Mouse (Mus musculus): ENCODE results near the gene AL607142.1. TPM values are rescaled to one million over a fixed set of nuclear protein-coding genes. Genes with fewer than 3 reads are reported as not detected.
A peak's percentile ranks its signal among the peaks of the same experiment; 100 is the strongest.

Gene AL607142.1
- polyA plus RNA-seq, 1 experiment: not detected

GRCm38 (mm10) chr4:120116312-120116711 lies 51.5 kb downstream of the AL607142.1 start:
- no peaks in the 10 kb centered on the region for H3K36me3 ChIP-seq (ENCODE audit: control insufficient read depth, insufficient read depth, low read length)
- no peak overlapping the region for H3K4me3 ChIP-seq (ENCODE audit: low read depth, low read length)
- H3K27ac ChIP-seq (ENCODE audit: insufficient read depth, low read depth, low read length): no peak overlapping the region
- WGBS: 20% methylated on average over 1 of the region's 1 CpGs
- TF ChIP-seq CTCF (IDR thresholded peaks at IDR 0.05; ENCODE audit: extremely low read depth, insufficient read length, insufficient replicate concordance, low read depth, low read length): no peak
- no peak for TF ChIP-seq POLR2A (IDR thresholded peaks at IDR 0.05; ENCODE audit: low read depth, low read length)
- no peaks in the 10 kb centered on the region for H3K27me3 ChIP-seq (ENCODE audit: control insufficient read depth, insufficient read depth, low read length)
- H3K4me1 ChIP-seq (ENCODE audit: control insufficient read depth, insufficient read depth, insufficient read length, low read length): no peaks in the 10 kb centered on the region

DNA sequence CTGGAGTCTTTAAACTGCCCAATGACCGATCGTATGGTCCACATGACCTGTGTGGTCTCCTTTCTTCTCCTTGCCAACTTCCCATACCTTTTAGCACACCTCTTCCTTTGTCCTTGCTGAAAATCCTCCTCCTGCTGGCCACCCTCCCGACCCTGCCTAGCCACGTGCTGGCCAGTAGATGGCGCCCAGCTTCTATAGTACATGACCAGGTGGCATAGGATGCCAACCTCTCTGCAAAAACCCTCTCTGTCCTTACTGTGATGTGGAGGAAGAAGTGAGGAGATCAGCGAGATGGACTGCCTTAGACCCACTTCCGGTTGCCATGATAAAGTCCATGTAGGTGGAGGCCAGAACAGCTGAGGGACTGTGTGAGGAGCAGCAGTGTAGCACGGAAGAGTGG lies 55.5 kb downstream of the AL607142.1 start:
- Histone ChIP-seq H3K36me3 (ENCODE audit: control insufficient read depth, insufficient read depth, low read length) (no peaks in the 10 kb centered on the region), H3K4me1 (ENCODE audit: control insufficient read depth, insufficient read depth, insufficient read length, low read length) (no peaks in the 10 kb centered on the region), H3K27ac (ENCODE audit: insufficient read depth, low read depth, low read length) (no peak overlapping the region), H3K4me3 (ENCODE audit: low read depth, low read length) (no peak overlapping the region), H3K27me3 (ENCODE audit: control insufficient read depth, insufficient read depth, low read length) (no peaks in the 10 kb centered on the region)
- no peak for TF ChIP-seq POLR2A (IDR thresholded peaks at IDR 0.05; ENCODE audit: low read depth, low read length)
- peak; percentile 89; the same call in 1 of the 2 replicates for TF ChIP-seq CTCF (IDR thresholded peaks at IDR 0.05; ENCODE audit: extremely low read depth, insufficient read length, insufficient replicate concordance, low read depth, low read length)
- WGBS: 19% methylated on average over 8 of the region's 8 CpGs

- Histone ChIP-seq H3K4me3 (ENCODE audit: low read depth, low read length) (no peak overlapping the region), H3K27ac (ENCODE audit: insufficient read depth, low read depth, low read length) (no peak overlapping the region), H3K27me3 (ENCODE audit: control insufficient read depth, insufficient read depth, low read length) (no peaks in the 10 kb centered on the region), H3K36me3 (ENCODE audit: control insufficient read depth, insufficient read depth, low read length) (no peaks in the 10 kb centered on the region), H3K4me1 (ENCODE audit: control insufficient read depth, insufficient read depth, insufficient read length, low read length) (no peaks in the 10 kb centered on the region; the same call in 1 of the 2 replicates)
- 59% methylated on average over 6 of the region's 6 CpGs for WGBS
- TF ChIP-seq POLR2A (IDR thresholded peaks at IDR 0.05; ENCODE audit: low read depth, low read length): no peak
Measured at GRCm38 (mm10) chr4:120124656-120125055, 59.9 kb downstream of the AL607142.1 start.

DNA sequence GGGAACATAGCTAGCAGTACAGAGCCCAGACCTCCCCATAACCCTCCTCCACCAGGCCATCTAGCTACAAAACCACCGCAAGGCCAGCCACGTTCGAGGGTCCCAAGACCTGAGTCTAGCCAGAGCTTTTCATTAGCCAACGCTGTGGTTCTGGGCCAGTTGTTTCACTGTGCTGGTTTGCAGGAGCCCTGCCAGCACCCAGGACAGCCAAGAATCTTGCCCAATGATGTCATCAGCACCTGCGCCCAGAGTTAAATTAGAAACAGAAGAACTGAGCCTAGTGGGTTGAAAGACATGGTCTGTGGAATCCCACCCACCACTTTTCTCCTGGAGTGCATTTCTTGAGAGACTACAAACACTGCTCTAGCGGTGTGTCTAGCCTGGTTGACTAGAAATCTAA lies 61.3 kb downstream of the AL607142.1 start:
- Histone ChIP-seq H3K27me3 (ENCODE audit: control insufficient read depth, insufficient read depth, low read length) (no peaks in the 10 kb centered on the region), H3K27ac (ENCODE audit: insufficient read depth, low read depth, low read length) (no peak overlapping the region), H3K36me3 (ENCODE audit: control insufficient read depth, insufficient read depth, low read length) (no peaks in the 10 kb centered on the region), H3K4me1 (ENCODE audit: control insufficient read depth, insufficient read depth, insufficient read length, low read length) (peaks cover 4% of the 10 kb centered on the region; the same call in 1 of the 2 replicates), H3K4me3 (ENCODE audit: low read depth, low read length) (no peak overlapping the region)
- WGBS: 83% methylated on average over 6 of the region's 6 CpGs
- TF ChIP-seq CTCF (IDR thresholded peaks at IDR 0.05; ENCODE audit: extremely low read depth, insufficient read length, insufficient replicate concordance, low read depth, low read length) (no peak), POLR2A (IDR thresholded peaks at IDR 0.05; ENCODE audit: low read depth, low read length) (no peak)

DNA sequence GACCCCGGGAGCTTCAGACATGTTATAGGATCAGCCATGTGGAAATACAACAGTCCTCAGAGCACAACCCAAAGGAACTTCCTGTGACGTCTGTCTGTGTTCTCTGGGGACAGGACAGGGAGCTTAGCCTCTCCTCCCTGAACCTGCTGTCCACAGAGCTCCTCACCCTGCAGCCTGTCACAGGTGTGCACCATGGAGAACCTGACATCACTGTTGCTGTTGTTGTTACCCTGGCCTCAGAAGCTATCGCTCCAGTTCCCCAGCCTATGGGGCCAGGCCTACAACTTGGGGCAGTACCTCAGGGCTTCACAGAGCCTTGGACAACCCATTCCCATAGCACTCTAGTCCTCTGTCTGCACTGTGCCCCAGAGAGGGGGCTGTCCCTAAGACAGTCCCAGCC lies 62.5 kb downstream of the AL607142.1 start:
- H3K4me3 ChIP-seq (ENCODE audit: low read depth, low read length): no peak overlapping the region
- H3K27ac ChIP-seq (ENCODE audit: insufficient read depth, low read depth, low read length): no peak overlapping the region
- H3K4me1 ChIP-seq (ENCODE audit: control insufficient read depth, insufficient read depth, insufficient read length, low read length): peaks cover 6% of the 10 kb centered on the region; the same call in 1 of the 2 replicates
- H3K27me3 ChIP-seq (ENCODE audit: control insufficient read depth, insufficient read depth, low read length): no peaks in the 10 kb centered on the region
- H3K36me3 ChIP-seq (ENCODE audit: control insufficient read depth, insufficient read depth, low read length): no peaks in the 10 kb centered on the region
- TF ChIP-seq POLR2A (IDR thresholded peaks at IDR 0.05; ENCODE audit: low read depth, low read length) (no peak), CTCF (IDR thresholded peaks at IDR 0.05; ENCODE audit: extremely low read depth, insufficient read length, insufficient replicate concordance, low read depth, low read length) (no peak)
- 92% methylated on average over 3 of the region's 3 CpGs for WGBS

DNA sequence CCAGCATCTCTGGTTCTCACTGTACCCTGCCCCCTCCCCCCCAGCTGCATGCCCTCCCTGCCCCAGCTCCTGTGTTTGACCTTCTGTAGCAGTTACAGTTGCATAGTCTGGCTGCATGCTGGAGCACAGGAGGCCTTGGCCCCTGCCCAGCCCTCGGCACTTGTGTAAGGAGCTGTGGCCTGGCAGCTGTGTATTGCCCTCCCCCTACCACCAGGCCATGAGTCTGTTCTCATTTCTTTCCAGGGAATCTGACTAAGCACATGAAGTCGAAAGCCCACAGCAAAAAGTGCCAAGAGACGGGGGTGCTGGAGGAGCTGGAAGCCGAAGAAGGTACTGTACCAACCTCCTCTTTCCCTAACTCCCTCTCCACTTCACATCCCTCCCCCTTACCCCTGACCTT lies 63.2 kb downstream of the AL607142.1 start:
- Histone ChIP-seq H3K4me1 (ENCODE audit: control insufficient read depth, insufficient read depth, insufficient read length, low read length) (peaks cover 6% of the 10 kb centered on the region; the same call in 1 of the 2 replicates), H3K36me3 (ENCODE audit: control insufficient read depth, insufficient read depth, low read length) (no peaks in the 10 kb centered on the region), H3K27me3 (ENCODE audit: control insufficient read depth, insufficient read depth, low read length) (no peaks in the 10 kb centered on the region), H3K27ac (ENCODE audit: insufficient read depth, low read depth, low read length) (no peak overlapping the region), H3K4me3 (ENCODE audit: low read depth, low read length) (no peak overlapping the region)
- WGBS: 77% methylated on average over 4 of the region's 4 CpGs
- TF ChIP-seq POLR2A (IDR thresholded peaks at IDR 0.05; ENCODE audit: low read depth, low read length): no peak
- TF ChIP-seq CTCF (IDR thresholded peaks at IDR 0.05; ENCODE audit: extremely low read depth, insufficient read length, insufficient replicate concordance, low read depth, low read length): no peak

DNA sequence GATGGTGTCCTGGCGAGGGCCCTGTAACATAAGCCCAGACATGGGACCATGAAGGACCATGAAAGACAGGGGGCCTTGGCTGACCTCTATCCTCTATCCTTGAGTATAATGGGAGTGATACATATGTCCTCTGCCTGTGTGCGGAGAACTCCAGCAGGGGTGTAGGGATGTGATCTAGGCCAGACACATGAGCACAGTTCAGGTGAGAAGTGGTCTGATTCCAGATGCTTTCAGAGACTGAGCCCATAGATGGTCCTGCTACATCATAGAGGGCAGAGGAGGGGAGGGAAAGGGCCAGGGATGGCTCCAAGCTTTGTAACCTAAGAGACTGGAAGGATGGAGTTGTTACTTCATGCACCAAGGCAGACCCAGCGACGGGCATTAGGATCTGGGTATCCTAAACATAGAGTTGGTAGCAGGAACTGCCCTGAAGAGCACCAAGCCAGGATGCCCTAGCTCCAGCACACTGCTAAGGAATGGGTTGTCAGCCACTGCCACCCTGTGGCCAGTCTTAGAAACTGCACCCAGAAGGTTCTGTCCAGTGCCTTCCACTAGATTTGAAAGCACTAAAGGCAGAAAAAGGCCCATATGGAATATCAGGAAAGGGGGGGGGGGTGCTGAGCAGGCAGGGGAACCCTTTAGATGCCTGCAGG lies 64.6 kb downstream of the AL607142.1 start:
- H3K4me3 ChIP-seq (ENCODE audit: low read depth, low read length): no peak overlapping the region
- no peaks in the 10 kb centered on the region for H3K36me3 ChIP-seq (ENCODE audit: control insufficient read depth, insufficient read depth, low read length)
- TF ChIP-seq POLR2A (IDR thresholded peaks at IDR 0.05; ENCODE audit: low read depth, low read length) (no peak), CTCF (IDR thresholded peaks at IDR 0.05; ENCODE audit: extremely low read depth, insufficient read length, insufficient replicate concordance, low read depth, low read length) (peak; percentile 75; the same call in 1 of the 2 replicates)
- no peak overlapping the region for H3K27ac ChIP-seq (ENCODE audit: insufficient read depth, low read depth, low read length)
- H3K27me3 ChIP-seq (ENCODE audit: control insufficient read depth, insufficient read depth, low read length): no peaks in the 10 kb centered on the region
- H3K4me1 ChIP-seq (ENCODE audit: control insufficient read depth, insufficient read depth, insufficient read length, low read length): peaks cover 6% of the 10 kb centered on the region; the same call in 1 of the 2 replicates
- WGBS: 52% methylated on average over 4 of the region's 4 CpGs
